Comparison of ENCODE assay signal across 22 mouse cellular contexts in genomic region chr11:102996385-102996784, GRCm38 (mm10). TPM values are rescaled to one million over a fixed set of nuclear protein-coding genes. Genes with fewer than 3 reads are reported as not detected.
A peak's percentile ranks its signal among the peaks of the same experiment; 100 is the strongest.
DNase-seq lines count a peak whose midpoint lies in the region; ATAC-seq and TF ChIP-seq lines count a peak whose summit lies in the region.
"Had no signal": no experiment of that assay in that cellular context is flagged by ENCODE, and none has a peak within 500 bp of the region (broad histone marks: within the 10 kb centered on the region; RNA-seq: fewer than 3 reads in every experiment).

No protein-coding gene starts in this region.

- TF ChIP-seq EP300 in lung, postnatal 0 days (IDR thresholded peaks at IDR 0.05), result no peak

- TF ChIP-seq CTCF in lung, postnatal 0 days (IDR thresholded peaks at IDR 0.05), result no peak

- no peak overlapping the region for H3K4me2 ChIP-seq in lung, postnatal 0 days (replicated peaks; ENCODE audit: low read depth, low read length)
- H3K4me2 ChIP-seq: heart, embryonic 15.5 days; neural tube, embryonic 15.5 days; stomach, embryonic 15.5 days had no signal

- peaks cover 12% of the 10 kb centered on the region for H3K36me3 ChIP-seq in lung, postnatal 0 days (ENCODE audit: insufficient read depth, low read length)

- H3K9me3 ChIP-seq in lung, postnatal 0 days (ENCODE audit: low read length), result no peaks in the 10 kb centered on the region
- H3K9me3 ChIP-seq: heart, embryonic 15.5 days; megakaryocyte, embryonic 14.5 days; neural tube, embryonic 15.5 days; stomach, embryonic 15.5 days had no signal

- DNase-seq in frontal cortex, postnatal 25 days (ENCODE audit: low spot score in 2 of 2), result no peak
- peak; percentile 55 to 61 for DNase-seq in heart, postnatal 10 days
- no peak for DNase-seq in heart, postnatal 36 days
- DNase-seq in 3T3-L1 (ENCODE audit: low read depth, low spot score) (peak; percentile 95), adipocyte (ENCODE audit: low spot score) (peak; percentile 65)
- no peak for DNase-seq in c-Kit-positive CD71-positive TER-119-positive erythroid progenitor cells, embryonic 14.5 days (ENCODE audit: low spot score)
- no peak for DNase-seq in lung, postnatal 0 days (ENCODE audit: low spot score)
- DNase-seq: cerebellum, adult 9-11 months; kidney, adult 11 months; liver; liver, postnatal 0 days; lung, postnatal 14 days; midbrain, embryonic 14.5 days; right cerebral cortex, postnatal 14 days; thymus, adult 18-20 months; thymus, postnatal 4 days had no signal

- 80% methylated on average over 7 of the region's 7 CpGs for WGBS in lung, postnatal 0 days

- H3K4me3 ChIP-seq in lung, postnatal 0 days (ENCODE audit: low read depth, low read length), result no peak overlapping the region
- H3K4me3 ChIP-seq: heart, embryonic 15.5 days; megakaryocyte, embryonic 14.5 days; neural tube, embryonic 15.5 days; stomach, embryonic 15.5 days had no signal

- peak; percentile 56; the same call in 1 of the 2 replicates for ATAC-seq in frontal cortex, adult (ENCODE audit: low TSS enrichment)
- no peak for ATAC-seq in lung, postnatal 0 days
- ATAC-seq: activated CD4-positive, CD25-positive, alpha-beta regulatory T cell, adult 4 months; liver, postnatal 0 days had no signal

- H3K9ac ChIP-seq in lung, postnatal 0 days (replicated peaks; ENCODE audit: low read depth), result no peak overlapping the region
- H3K9ac ChIP-seq: heart, embryonic 15.5 days; liver, postnatal 0 days; neural tube, embryonic 15.5 days; stomach, embryonic 15.5 days had no signal

- no peak overlapping the region for H3K27ac ChIP-seq in lung, postnatal 0 days (ENCODE audit: low read length)
- H3K27ac ChIP-seq: heart, embryonic 15.5 days; neural tube, embryonic 15.5 days; stomach, embryonic 15.5 days had no signal

- H3K4me1 ChIP-seq in lung, postnatal 0 days (ENCODE audit: insufficient read depth, low read depth, low read length), result no peaks in the 10 kb centered on the region

- no peaks in the 10 kb centered on the region for H3K27me3 ChIP-seq in lung, postnatal 0 days (replicated peaks; ENCODE audit: insufficient read depth, low read length)

- intact Hi-C loops in heart, postnatal 10 days (cut with DNase I), result no loop called here
- intact Hi-C loops in heart, postnatal 36 days (cut with DNase I), result loop anchor here (2.0 kb wide), 1 partner anchor 58 kb away; no protein-coding TSS in a partner anchor

RNA-seq across cellular contexts. Expression of gene Nmt1, which starts 31.6 kb away (rescaled TPM):
- 10 to 100 TPM; 61.4 to 63.2 TPM for total RNA-seq in heart, postnatal 10 days (2021)
- total RNA-seq in heart, postnatal 36 days (2021), result 10 to 100 TPM; 65.2 to 68.7 TPM
- 50.5 and 52.1 TPM in 2 replicates for polyA plus RNA-seq in lung, postnatal 0 days (2015; fragmentation: Nextera tagmentation; extraction: Ambion mirVana)

RNA-seq across cellular contexts. Expression of gene Dcakd, which starts 31.7 kb away (rescaled TPM):
- 10 to 100 TPM; 62.5 to 70.5 TPM for total RNA-seq in heart, postnatal 10 days (2021)
- 10 to 100 TPM; 70.4 to 81.3 TPM for total RNA-seq in heart, postnatal 36 days (2021)
- polyA plus RNA-seq in lung, postnatal 0 days (2015; fragmentation: Nextera tagmentation; extraction: Ambion mirVana), result 43.5 and 51.1 TPM in 2 replicates

RNA-seq across cellular contexts. Expression of gene C1ql1, which starts 49.9 kb away (rescaled TPM):
- under 1 TPM; 0.22 to 0.34 TPM for total RNA-seq in heart, postnatal 10 days (2021)
- total RNA-seq in heart, postnatal 36 days (2021), result not detected
- 0.30 and 0.31 TPM in 2 replicates for polyA plus RNA-seq in lung, postnatal 0 days (2015; fragmentation: Nextera tagmentation; extraction: Ambion mirVana)
- polyA plus RNA-seq: activated CD4-positive, CD25-positive, alpha-beta regulatory T cell, adult 4 months had no signal

Comparison
In these comparisons a context has a peak if more than half of its experiments do, and no peak if none do; other contexts are left out.
1. DNase-seq: peak in heart, postnatal 10 days (2 of 2), 3T3-L1 (single experiment) and adipocyte (single experiment); none in frontal cortex, postnatal 25 days (0 of 2), heart, postnatal 36 days (0 of 2), c-Kit-positive CD71-positive TER-119-positive erythroid progenitor cells, embryonic 14.5 days (single experiment) and lung, postnatal 0 days (single experiment).